In genomic region chr13:34084026-34084750, GRCm38 (mm10) we compare ENCODE assay signal across 11 mouse cellular contexts. TPM values are rescaled to one million over a fixed set of nuclear protein-coding genes. Genes with fewer than 3 reads are reported as not detected.
A peak's percentile ranks its signal among the peaks of the same experiment; 100 is the strongest.
DNase-seq lines count a peak whose midpoint lies in the region; ATAC-seq lines count a peak whose summit lies in the region.
"Had no signal": no experiment of that assay in that cellular context is flagged by ENCODE, and none has a peak within 500 bp of the region (broad histone marks: within the 10 kb centered on the region; RNA-seq: fewer than 3 reads in every experiment).

No protein-coding gene starts in this region.

- no peak overlapping the region for H3K4me3 ChIP-seq in stomach, embryonic 16.5 days (replicated peaks; ENCODE audit: low read length)
- H3K4me3 ChIP-seq: embryonic facial prominence, embryonic 12.5 days; liver, embryonic 13.5 days had no signal

- 36% methylated on average over 9 of the region's 9 CpGs for WGBS in stomach, embryonic 16.5 days

- H3K36me3 ChIP-seq in stomach, embryonic 16.5 days (ENCODE audit: control insufficient read depth, insufficient read depth, low read length), result no peaks in the 10 kb centered on the region
- H3K36me3 ChIP-seq: embryonic facial prominence, embryonic 12.5 days; liver, embryonic 13.5 days had no signal

- no peak for ATAC-seq in stomach, embryonic 16.5 days (ENCODE audit: insufficient read depth, low FRiP score)

- H3K27me3 ChIP-seq in stomach, embryonic 16.5 days (ENCODE audit: control insufficient read depth, insufficient read depth, low read length), result no peaks in the 10 kb centered on the region
- H3K27me3 ChIP-seq: embryonic facial prominence, embryonic 12.5 days had no signal

- DNase-seq in kidney, adult 11 months, result peak; percentile 50
- DNase-seq in kidney, postnatal 10 days, result no peak
- peak; percentile 67 for DNase-seq in urinary bladder, postnatal 14 days (ENCODE audit: low spot score)
- no peak for DNase-seq in urinary bladder, postnatal 4 days (ENCODE audit: low spot score in 2 of 2)
- DNase-seq in heart, postnatal 10 days, result peak; percentile 60 to 68
- DNase-seq in left cerebral cortex, postnatal 14 days (ENCODE audit: low spot score in 2 of 2), result no peak
- DNase-seq in yolk sac, embryonic 10.5 days (ENCODE audit: low spot score), result no peak
- DNase-seq: liver, embryonic 13.5 days had no signal

- intact Hi-C loops in heart, postnatal 10 days (cut with DNase I), result no loop called here
- intact Hi-C loops in left cerebral cortex, postnatal 14 days (cut with DNase I), result no loop called here

- no peak overlapping the region for H3K9ac ChIP-seq in stomach, embryonic 16.5 days (ENCODE audit: low read length)
- H3K9ac ChIP-seq: embryonic facial prominence, embryonic 12.5 days; liver, embryonic 13.5 days had no signal

- peaks cover 10% of the 10 kb centered on the region; the same call in 1 of the 2 replicates for H3K4me1 ChIP-seq in stomach, embryonic 16.5 days (ENCODE audit: control insufficient read depth, insufficient read depth, low read length)
- H3K4me1 ChIP-seq: liver, embryonic 13.5 days had no signal

- H3K27ac ChIP-seq in stomach, embryonic 16.5 days (ENCODE audit: low read length), result peak overlapping the region; percentile 75
- H3K27ac ChIP-seq: embryonic facial prominence, embryonic 12.5 days; liver, embryonic 13.5 days had no signal

- H3K9me3 ChIP-seq in stomach, embryonic 16.5 days (replicated peaks; ENCODE audit: control insufficient read depth, low read length), result no peaks in the 10 kb centered on the region
- H3K9me3 ChIP-seq: embryonic facial prominence, embryonic 12.5 days; liver, embryonic 13.5 days had no signal

- no peak overlapping the region for H3K4me2 ChIP-seq in stomach, embryonic 16.5 days (ENCODE audit: low read depth, low read length)
- H3K4me2 ChIP-seq: embryonic facial prominence, embryonic 12.5 days; liver, embryonic 13.5 days had no signal

RNA-seq across cellular contexts. Expression of gene Tubb2a, which starts 6.4 kb away (rescaled TPM):
- 100 to 1,000 TPM; 114 to 117 TPM for total RNA-seq in heart, postnatal 10 days (2021)
- polyA plus RNA-seq in stomach, embryonic 16.5 days (2015; fragmentation: Nextera tagmentation; extraction: Ambion mirVana), result 221 and 243 TPM in 2 replicates
- 1,000 to 10,000 TPM; 1,973 to 2,002 TPM for total RNA-seq in left cerebral cortex, postnatal 14 days (2021)

RNA-seq across cellular contexts. Expression of gene Tubb2b, which starts 46.1 kb away (rescaled TPM):
- 10 to 100 TPM; 22.7 to 27.2 TPM for total RNA-seq in heart, postnatal 10 days (2021)
- 41.7 and 45.5 TPM in 2 replicates for polyA plus RNA-seq in stomach, embryonic 16.5 days (2015; fragmentation: Nextera tagmentation; extraction: Ambion mirVana)
- 100 to 1,000 TPM; 348 to 398 TPM for total RNA-seq in left cerebral cortex, postnatal 14 days (2021)
- total RNA-seq: granulocyte monocyte progenitor cell, adult 5-6 weeks had no signal

RNA-seq across cellular contexts. Expression of gene Bphl, which starts 46.8 kb away (rescaled TPM):
- total RNA-seq in heart, postnatal 10 days (2021), result 10 to 100 TPM; 30.4 to 33.8 TPM
- polyA plus RNA-seq in stomach, embryonic 16.5 days (2015; fragmentation: Nextera tagmentation; extraction: Ambion mirVana), result 48.9 and 49.8 TPM in 2 replicates
- 10 to 100 TPM; 33.7 to 38.3 TPM for total RNA-seq in left cerebral cortex, postnatal 14 days (2021)

Comparison
In these comparisons a context has a peak if more than half of its experiments do, and no peak if none do; other contexts are left out.
1. DNase-seq: peak in kidney, adult 11 months (single experiment), urinary bladder, postnatal 14 days (single experiment) and heart, postnatal 10 days (2 of 2); none in kidney, postnatal 10 days (single experiment), urinary bladder, postnatal 4 days (0 of 2), left cerebral cortex, postnatal 14 days (0 of 2) and yolk sac, embryonic 10.5 days (single experiment).
2. RNA of gene Tubb2a, which starts 6.4 kb away (total RNA-seq): 1,973 to 2,002 TPM in left cerebral cortex, postnatal 14 days; 114 to 117 TPM in heart, postnatal 10 days; every median in the first group is over 10 times any median in the second.
3. RNA of gene Tubb2b, which starts 46.1 kb away (total RNA-seq): 348 to 398 TPM in left cerebral cortex, postnatal 14 days; 22.7 to 27.2 TPM in heart, postnatal 10 days; every median in the first group is over 10 times any median in the second.